Mouse (Mus musculus) intestine, postnatal 0 days (tissue): ENCODE results near the gene Ap1b1. TPM values are rescaled to one million over a fixed set of nuclear protein-coding genes. Genes with fewer than 3 reads are reported as not detected.

ENCODE experiments used
- ATAC-seq: fragments of 200-750 bp; cut with Nextera tagmentation; 2 replicates; pipeline ENCODE4 v1.8.0; 2017; ENCODE audit warnings: mild to moderate bottlenecking, moderate TSS enrichment, moderate library complexity
- H3K27ac ChIP-seq: fragments of 300-500 bp; sonication (generic); 2 replicates; pipeline ENCODE4 v1.5.1; 2014; ENCODE audit warnings: mild to moderate bottlenecking, low read depth, low read length, moderate library complexity
- H3K27me3 ChIP-seq: fragments of 300-500 bp; sonication (generic); replicated peaks from 2 replicates; pipeline ENCODE4 v1.6.1; 2014; ENCODE audit warnings: low read length, mixed read lengths; ENCODE audit not compliant: control insufficient read depth, insufficient read depth
- H3K36me3 ChIP-seq: fragments of 300-500 bp; sonication (generic); 2 replicates; pipeline ENCODE4 v1.6.1; 2014; ENCODE audit warnings: mild to moderate bottlenecking, moderate library complexity; ENCODE audit not compliant: control insufficient read depth, insufficient read depth
- H3K4me1 ChIP-seq: fragments of 300-500 bp; sonication (generic); replicated peaks from 2 replicates; pipeline ENCODE4 v1.6.1; 2014; ENCODE audit warnings: antibody characterized with exemption, low read length, mixed read lengths; ENCODE audit not compliant: control insufficient read depth, insufficient read depth
- H3K4me2 ChIP-seq: fragments of 300-500 bp; sonication (generic); replicated peaks from 2 replicates; pipeline ENCODE4 v1.6.1; 2014; ENCODE audit warnings: low read depth, mild to moderate bottlenecking, moderate library complexity
- H3K4me3 ChIP-seq: fragments of 300-500 bp; sonication (generic); 2 replicates; pipeline ENCODE4 v1.5.1; 2014; ENCODE audit warnings: low read depth, low read length
- H3K9ac ChIP-seq: fragments of 300-500 bp; sonication (generic); 2 replicates; pipeline ENCODE4 v1.6.1; 2014; ENCODE audit warnings: mild to moderate bottlenecking, low read depth, low read length
- H3K9me3 ChIP-seq: fragments of 300-500 bp; sonication (generic); 2 replicates; pipeline ENCODE4 v1.6.1; 2016; ENCODE audit warnings: mixed run types; ENCODE audit not compliant: control insufficient read depth
- CTCF ChIP-seq: sonication (generic); IDR thresholded peaks from 2 replicates; pipeline ENCODE4 v1.5.1; 2016; ENCODE audit warnings: low read depth, mild to moderate bottlenecking, control low read depth, antibody characterized with exemption, moderate library complexity
- WGBS: fragments of 180-500 bp; shearing (Covaris S2); extraction: QIAGEN DNeasy Blood & Tissue Kit; methylation state at CpG from one replicate; pipeline ENCODE4 v1.1.7; 2014; 5-methylcytosine and 5-hydroxymethylcytosine counted together
- polyA plus RNA-seq: library from polyadenylated mRNA; unstranded; fragments of >200 nt; fragmentation: Nextera tagmentation; extraction: Ambion mirVana; gene quantifications from 2 replicates; pipeline ENCODE4 v1.2.1, GENCODE M21; 2015

Gene Ap1b1
- polyA plus RNA-seq, 1 experiment from 2014 or later = 60.4 TPM

GRCm38 (mm10) chr11:5057064-5057463, 70.4 kb downstream of the Ap1b1 start:
- H3K4me2 ChIP-seq = no peak overlapping the region
- no peak for ATAC-seq
- peaks cover 38% of the 10 kb centered on the region for H3K27me3 ChIP-seq
- no peak overlapping the region for H3K4me3 ChIP-seq
- no peak for TF ChIP-seq CTCF
- no peaks in the 10 kb centered on the region for H3K9me3 ChIP-seq
- H3K36me3 ChIP-seq = peaks cover 4% of the 10 kb centered on the region; the same call in 1 of the 2 replicates
- peaks cover 4% of the 10 kb centered on the region for H3K4me1 ChIP-seq
- H3K9ac ChIP-seq = no peak overlapping the region
- no peak overlapping the region for H3K27ac ChIP-seq
- 70% methylated on average over 8 of the region's 8 CpGs for WGBS

DNA sequence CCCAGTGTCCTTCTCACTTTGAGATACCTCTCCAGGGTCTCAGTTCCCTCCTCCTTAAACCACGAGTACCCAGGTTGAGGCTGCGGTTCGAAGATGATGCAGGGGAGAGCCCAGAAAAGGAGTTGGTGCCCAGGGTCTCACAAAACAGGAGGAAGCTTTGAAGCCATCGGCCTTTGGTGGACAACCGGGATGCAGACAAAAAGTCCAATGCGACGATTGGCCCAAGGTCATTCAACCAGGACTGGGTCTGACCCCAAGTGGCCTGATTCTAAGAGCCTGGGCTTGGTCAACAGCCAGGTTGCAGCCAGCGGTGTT, 70.9 kb downstream of the Ap1b1 start:
- H3K9me3 ChIP-seq = no peaks in the 10 kb centered on the region
- no peak overlapping the region for H3K9ac ChIP-seq
- H3K27me3 ChIP-seq = peaks cover 38% of the 10 kb centered on the region
- H3K4me1 ChIP-seq = peaks cover 8% of the 10 kb centered on the region
- H3K4me3 ChIP-seq = peak overlapping the region; percentile 55
- H3K4me2 ChIP-seq = peak overlapping the region; percentile 95
- WGBS = 46% methylated on average over 8 of the region's 8 CpGs
- H3K36me3 ChIP-seq = peaks cover 4% of the 10 kb centered on the region; the same call in 1 of the 2 replicates
- TF ChIP-seq CTCF = no peak
- ATAC-seq = no peak
- no peak overlapping the region for H3K27ac ChIP-seq

DNA sequence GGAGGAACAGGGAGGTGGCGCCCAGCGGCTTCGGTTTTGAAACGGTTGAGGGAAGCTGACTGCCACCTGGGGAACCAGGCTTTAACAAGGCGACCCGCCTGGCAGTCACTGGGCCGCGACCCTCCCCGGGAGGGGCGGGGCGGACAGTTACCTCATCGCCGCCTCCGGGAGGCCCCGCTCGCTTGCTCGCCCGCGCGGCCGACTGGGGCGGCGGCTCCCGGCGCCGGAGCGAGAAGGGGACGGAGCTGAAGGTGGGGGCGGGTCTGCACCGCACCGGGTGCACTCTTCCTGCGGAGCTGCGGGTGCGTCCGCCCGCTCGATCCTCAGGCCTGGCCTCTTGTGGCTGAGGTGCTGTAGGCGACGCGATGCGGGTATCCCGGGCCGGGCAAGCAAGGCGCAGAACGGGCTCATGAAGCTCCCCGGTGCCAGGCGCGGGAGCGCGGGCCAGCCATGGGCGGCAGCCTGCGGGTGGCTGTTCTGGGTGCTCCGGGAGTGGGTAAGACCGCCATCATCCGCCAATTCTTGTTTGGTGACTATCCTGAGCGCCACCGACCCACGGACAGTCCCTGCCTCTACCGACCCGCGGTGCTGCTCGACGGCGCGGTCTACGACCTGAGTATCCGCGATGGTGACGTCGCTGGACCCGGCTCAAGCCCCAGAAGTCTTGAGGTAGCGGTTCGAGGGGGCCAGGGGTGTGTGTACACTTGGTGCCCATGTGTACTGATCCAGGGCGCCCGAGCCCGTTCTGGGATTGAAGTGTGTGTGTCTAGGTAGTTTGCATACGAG, 71.4 kb downstream of the Ap1b1 start, which contains the start of gene Rasl10a:
TSS of gene Rasl10a (plus strand) at position 273 of the 786 bp plus-strand sequence.
- ATAC-seq = no peak
- Histone ChIP-seq H3K4me3 (peak within 1 kb of the TSS; percentile 55), H3K4me2 (peak within 1 kb of the TSS; percentile 95), H3K4me1 (peaks cover 12% of the 10 kb centered on the region), H3K27me3 (peaks cover 38% of the 10 kb centered on the region), H3K9ac (peak within 1 kb of the TSS; percentile 19; the same call in 1 of the 2 replicates), H3K36me3 (peaks cover 4% of the 10 kb centered on the region; the same call in 1 of the 2 replicates), H3K9me3 (no peaks in the 10 kb centered on the region), H3K27ac (no peak within 1 kb of the TSS)
- WGBS = 2% methylated on average over 68 of the region's 77 CpGs
- TF ChIP-seq CTCF = no peak

- Histone ChIP-seq H3K36me3 (peaks cover 4% of the 10 kb centered on the region; the same call in 1 of the 2 replicates), H3K9ac (no peak overlapping the region), H3K4me3 (no peak overlapping the region), H3K9me3 (no peaks in the 10 kb centered on the region), H3K27me3 (peaks cover 38% of the 10 kb centered on the region), H3K4me2 (peak overlapping the region; percentile 17; the same call in 1 of the 2 replicates), H3K27ac (no peak overlapping the region), H3K4me1 (peaks cover 12% of the 10 kb centered on the region)
- no peak for ATAC-seq
- WGBS = 42% methylated on average over 9 of the region's 9 CpGs
- TF ChIP-seq CTCF = no peak
Observed at GRCm38 (mm10) chr11:5058783-5059182, 72.2 kb downstream of the Ap1b1 start.

DNA sequence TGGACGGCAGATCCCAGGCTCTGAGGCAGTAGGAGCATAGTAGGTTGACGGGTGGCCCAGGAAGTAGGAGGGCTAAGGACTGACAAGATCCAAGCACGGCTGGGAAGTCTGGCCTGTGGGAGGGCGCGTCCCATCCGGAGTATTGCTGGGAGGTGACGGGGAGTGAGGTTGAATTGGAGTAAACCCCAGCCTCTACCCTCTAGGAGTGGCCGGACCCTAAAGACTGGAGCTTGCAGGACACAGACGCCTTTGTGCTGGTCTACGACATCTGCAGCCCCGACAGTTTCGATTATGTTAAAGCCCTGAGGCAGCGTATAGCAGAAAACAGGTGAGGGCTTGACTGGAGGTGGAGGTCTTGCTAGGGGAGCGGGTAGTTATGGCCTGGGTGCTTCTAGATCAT, 72.6 kb downstream of the Ap1b1 start:
- no peak for ATAC-seq
- no peaks in the 10 kb centered on the region for H3K9me3 ChIP-seq

DNA sequence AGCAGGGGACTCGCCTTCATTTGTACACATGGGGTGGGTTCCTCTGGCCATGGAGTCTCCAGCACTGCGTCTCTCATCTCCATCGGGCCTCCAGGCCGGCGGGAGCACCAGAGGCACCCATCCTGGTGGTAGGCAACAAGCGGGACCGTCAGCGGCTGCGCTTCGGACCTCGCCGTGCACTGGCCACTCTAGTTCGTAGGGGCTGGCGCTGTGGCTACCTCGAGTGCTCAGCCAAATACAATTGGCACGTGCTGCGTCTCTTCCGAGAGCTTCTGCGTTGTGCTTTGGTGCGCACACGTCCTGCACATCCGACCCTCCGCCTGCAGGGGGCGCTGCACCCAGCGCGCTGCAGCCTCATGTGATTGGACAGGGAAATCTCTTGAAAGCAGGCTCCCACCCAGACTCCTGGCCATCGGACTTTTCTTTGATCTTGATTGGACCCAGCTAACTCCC, 73.1 kb downstream of the Ap1b1 start:
- H3K4me1 ChIP-seq = peaks cover 18% of the 10 kb centered on the region
- 34% methylated on average over 27 of the region's 27 CpGs for WGBS
- H3K4me3 ChIP-seq = no peak overlapping the region
- no peaks in the 10 kb centered on the region for H3K9me3 ChIP-seq
- H3K4me2 ChIP-seq = no peak overlapping the region
- peaks cover 38% of the 10 kb centered on the region for H3K27me3 ChIP-seq
- no peak overlapping the region for H3K27ac ChIP-seq
- H3K9ac ChIP-seq = no peak overlapping the region
- ATAC-seq = no peak
- peak; percentile 91 for TF ChIP-seq CTCF
- peaks cover 4% of the 10 kb centered on the region; the same call in 1 of the 2 replicates for H3K36me3 ChIP-seq

More for the DNA sequence above, 72.6 kb downstream of the Ap1b1 start:
- Histone ChIP-seq H3K27ac (no peak overlapping the region), H3K27me3 (peaks cover 38% of the 10 kb centered on the region), H3K36me3 (peaks cover 4% of the 10 kb centered on the region; the same call in 1 of the 2 replicates), H3K4me3 (no peak overlapping the region), H3K4me1 (peaks cover 13% of the 10 kb centered on the region), H3K4me2 (0 out of 2 replicates have a peak overlapping the region, but pooled peaks have one; percentile 17), H3K9ac (no peak overlapping the region)
- no peak for TF ChIP-seq CTCF
- WGBS = 44% methylated on average over 14 of the region's 14 CpGs
